ENCODE assay signal across 12 mouse cellular contexts in the genomic region with DNA sequence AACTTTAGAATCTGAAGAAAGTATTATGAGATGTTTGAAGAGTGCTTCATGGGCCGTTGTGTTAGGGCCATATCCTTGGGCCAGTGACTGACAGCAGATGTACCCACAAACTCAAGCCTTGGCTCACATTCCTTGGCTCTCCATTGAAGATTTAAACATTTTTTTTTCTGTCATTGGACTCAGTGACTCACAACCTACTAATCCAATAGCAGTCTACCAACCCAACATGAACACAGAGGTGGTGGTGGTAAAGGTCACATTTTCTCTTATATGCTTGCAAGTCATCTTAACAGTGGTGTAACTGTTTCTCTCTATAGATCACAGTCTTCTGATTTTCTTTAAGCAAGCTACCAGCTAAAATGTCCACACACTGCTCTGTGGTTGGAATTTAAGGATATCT.
DNase-seq lines count a peak whose midpoint lies in the region.
"Had no signal": no experiment of that assay in that cellular context is flagged by ENCODE, and none has a peak within 500 bp of the region (broad histone marks: within the 10 kb centered on the region; RNA-seq: fewer than 3 reads in every experiment).

No protein-coding gene starts in this region.

- DNase-seq in adrenal gland, adult 2 months = peak; percentile 32
- no peak for DNase-seq in adrenal gland, postnatal 25 days
- peak; percentile 3 to 4 for DNase-seq in adrenal gland, postnatal 36 days
- no peak for DNase-seq in adrenal gland, adult 18-20 months (ENCODE audit: low spot score in 2 of 2)
- no peak for DNase-seq in lung, postnatal 10 days
- DNase-seq: adrenal gland, postnatal 10 days; cerebellum, adult 11-12 months; cerebellum, adult 8-10 months; cerebellum, adult 9-11 months; cerebellum, postnatal 14 days; cerebellum, postnatal 36 days; embryo, embryonic 11 days had no signal

Comparison
In these comparisons a context has a peak if more than half of its experiments do, and no peak if none do; other contexts are left out.
1. DNase-seq: peak in adrenal gland, adult 2 months (single experiment) and adrenal gland, postnatal 36 days (2 of 2); none in adrenal gland, postnatal 25 days (single experiment), adrenal gland, adult 18-20 months (0 of 2) and lung, postnatal 10 days (single experiment).